Mouse (Mus musculus) G1E (cell line): ENCODE data around the gene AW551984. TPM values are rescaled to one million over a fixed set of nuclear protein-coding genes. Genes with fewer than 3 reads are reported as not detected.

ENCODE experiments used
- ATAC-seq: 2 replicates; pipeline ENCODE4 v1.8.0; 2016; ENCODE audit warnings: mild to moderate bottlenecking; ENCODE audit not compliant: insufficient number of reproducible peaks, poor library complexity, low FRiP score, severe bottlenecking; ENCODE audit errors: extremely low read depth
- DNase-seq: peaks from one replicate; pipeline ENCODE4 v3.0.0; 2012; ENCODE audit warnings: low spot score
- H3K27me3 ChIP-seq: 2 replicates; pipeline ENCODE4 v1.6.1; 2012; ENCODE audit warnings: mild to moderate bottlenecking, low read length, inconsistent platforms; ENCODE audit not compliant: insufficient read depth
- H3K36me3 ChIP-seq: replicated peaks from 2 replicates; pipeline ENCODE3; 2012; ENCODE audit warnings: mild to moderate bottlenecking, inconsistent platforms
- H3K4me1 ChIP-seq: 2 replicates; pipeline ENCODE4 v1.6.1; 2012; ENCODE audit warnings: low read depth, low read length, inconsistent platforms, mixed read lengths; ENCODE audit not compliant: insufficient read depth
- H3K4me3 ChIP-seq: 2 replicates; pipeline ENCODE4 v1.5.1; 2012; ENCODE audit warnings: low read depth, mild to moderate bottlenecking, inconsistent platforms, low read length, moderate library complexity, mixed read lengths
- H3K9me3 ChIP-seq: replicated peaks from 2 replicates; pipeline ENCODE4 v1.6.1; 2012; ENCODE audit warnings: inconsistent platforms
- CTCF ChIP-seq: IDR thresholded peaks from 2 replicates; pipeline ENCODE4 v1.5.1; 2012; ENCODE audit warnings: low read depth, low read length, inconsistent platforms, mixed read lengths
- GATA1 ChIP-seq: IDR thresholded peaks from 2 replicates; pipeline ENCODE4 v1.6.1; 2012; ENCODE audit warnings: borderline replicate concordance, low read length, inconsistent platforms, mixed read lengths
- GATA2 ChIP-seq: IDR thresholded peaks from 2 replicates; pipeline ENCODE4 v1.6.1; 2012; ENCODE audit warnings: low read depth, low read length, inconsistent platforms, borderline replicate concordance
- POLR2AphosphoS5 ChIP-seq: IDR thresholded peaks from 2 replicates; pipeline ENCODE4 v1.6.1; 2012; ENCODE audit warnings: low read depth, low read length, inconsistent platforms; ENCODE audit not compliant: insufficient replicate concordance
- TAL1 ChIP-seq: conservative IDR thresholded peaks from 2 replicates; pipeline ENCODE4 v1.6.1; 2012; ENCODE audit warnings: low read depth, low read length, inconsistent platforms, mixed read lengths
- polyA plus RNA-seq: library from polyadenylated mRNA; stranded (reverse); fragments of >175 nt; gene quantifications from 2 replicates; pipeline ENCODE4 v1.2.3, GENCODE M21; 2012
- total RNA-seq, 2 experiments: library from RNA; stranded (forward) in 1 of 2; stranded (reverse) in 1 of 2; fragments of 200-1000 nt in 1 of 2; fragments of >200 nt in 1 of 2; fragmentation: Nextera tagmentation in 1 of 2; gene quantifications; 2 replicates each; pipeline ENCODE4 v1.2.3; 2014 to 2017

AW551984 gene
- total and polyA plus RNA-seq, 3 experiments: 0.27 TPM; not detected in 2

DNA sequence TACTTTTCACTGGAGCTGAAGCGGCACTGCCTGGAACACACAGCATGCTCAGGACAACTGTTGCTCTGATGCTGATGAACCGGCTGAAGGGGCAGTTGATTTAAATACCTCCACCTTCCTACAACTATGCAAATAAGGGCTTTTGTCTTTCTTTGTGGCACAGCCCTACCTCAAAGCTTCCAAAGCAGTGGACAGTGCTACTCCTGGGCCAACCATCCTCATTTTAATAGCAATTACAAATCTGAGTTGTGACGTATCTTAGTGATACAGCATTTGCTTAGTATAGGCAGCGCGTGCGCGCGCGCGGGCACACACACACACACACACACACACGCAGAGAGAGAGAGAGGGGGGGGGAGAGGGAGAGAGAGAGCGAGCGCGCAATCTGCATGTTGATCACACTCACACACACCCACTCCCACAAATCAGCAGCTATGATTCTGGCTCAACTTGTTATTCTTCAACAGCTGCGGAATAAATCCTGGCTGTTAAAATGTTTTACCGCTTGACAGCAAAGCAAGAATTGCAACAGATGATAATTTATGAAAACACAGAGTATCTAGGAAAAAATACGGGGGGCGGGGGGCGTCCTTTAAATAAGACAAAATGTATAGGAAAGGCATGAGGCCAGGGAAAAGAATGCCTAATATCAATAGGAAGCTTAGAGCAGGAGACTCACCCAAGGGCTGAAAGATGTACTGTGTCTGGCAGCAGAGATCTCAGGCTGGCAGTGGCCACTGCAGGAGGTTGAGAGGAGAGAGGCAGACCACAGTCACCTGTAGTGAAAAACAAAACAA lies 1.5 kb downstream of the AW551984 start:
- no peak for ATAC-seq
- DNase-seq: no peak
- H3K36me3 ChIP-seq: no peaks in the 10 kb centered on the region
- TF ChIP-seq POLR2AphosphoS5 (no peak), GATA2 (no peak), TAL1 (no peak), GATA1 (no peak), CTCF (no peak)
- no peaks in the 10 kb centered on the region for H3K9me3 ChIP-seq
- no peak overlapping the region for H3K4me3 ChIP-seq
- no peaks in the 10 kb centered on the region for H3K4me1 ChIP-seq
- H3K27me3 ChIP-seq: no peaks in the 10 kb centered on the region

GRCm38 (mm10) chr9:39577050-39577449 lies 27.2 kb downstream of the AW551984 start:
- TF ChIP-seq CTCF (no peak), GATA2 (no peak), TAL1 (no peak), POLR2AphosphoS5 (no peak), GATA1 (no peak)
- Histone ChIP-seq H3K9me3 (no peaks in the 10 kb centered on the region), H3K36me3 (no peaks in the 10 kb centered on the region), H3K27me3 (no peaks in the 10 kb centered on the region), H3K4me3 (no peak overlapping the region), H3K4me1 (no peaks in the 10 kb centered on the region)
- no peak for DNase-seq
- ATAC-seq: no peak

DNA sequence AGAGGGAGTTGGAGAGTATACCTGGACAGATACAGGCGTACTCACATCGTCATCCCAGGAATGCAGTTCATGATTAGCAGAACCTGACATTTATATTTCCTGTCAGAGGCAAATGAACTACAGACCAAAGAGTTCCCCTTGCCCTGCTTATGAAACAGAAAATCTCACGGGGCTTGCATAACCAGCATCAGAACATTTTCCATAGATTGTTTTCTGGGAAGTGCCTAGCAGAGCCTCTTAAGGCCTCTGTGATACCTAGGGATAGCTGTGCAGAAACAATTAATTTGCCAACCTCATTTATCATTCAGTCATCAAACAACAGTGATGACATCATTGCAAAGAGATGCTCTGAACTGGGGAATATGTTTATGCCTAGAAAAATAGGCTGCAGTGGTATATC lies 28.7 kb downstream of the AW551984 start, which contains the start of gene Olfr959:
Olfr959 (minus strand) TSS at position 101 of the 400 bp plus-strand sequence.
- no peak within 1 kb of the TSS for H3K4me3 ChIP-seq
- no peak for TF ChIP-seq CTCF
- no peak for TF ChIP-seq POLR2AphosphoS5
- TF ChIP-seq GATA2: no peak
- TF ChIP-seq GATA1: no peak
- no peak for TF ChIP-seq TAL1
- ATAC-seq (no peak), DNase-seq (no peak)
- H3K9me3 ChIP-seq: no peaks in the 10 kb centered on the region
- H3K36me3 ChIP-seq: no peaks in the 10 kb centered on the region
- no peaks in the 10 kb centered on the region for H3K4me1 ChIP-seq
- no peaks in the 10 kb centered on the region for H3K27me3 ChIP-seq

DNA sequence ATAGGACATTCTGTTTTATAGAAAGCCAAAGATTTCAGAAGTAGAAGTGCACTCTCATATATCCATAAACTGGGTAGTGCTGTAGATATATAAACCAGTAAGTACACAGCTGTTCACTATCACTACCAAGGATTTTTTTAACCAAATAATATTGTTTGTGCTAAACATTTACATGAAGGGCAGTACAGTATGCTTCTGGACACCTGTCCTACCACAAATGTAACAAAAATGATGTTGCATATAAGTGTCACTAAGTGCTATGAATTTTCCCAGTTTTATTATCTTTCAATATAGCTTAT lies 45.9 kb downstream of the AW551984 start:
- no peaks in the 10 kb centered on the region for H3K36me3 ChIP-seq
- no peak overlapping the region for H3K4me3 ChIP-seq
- no peaks in the 10 kb centered on the region for H3K4me1 ChIP-seq
- H3K9me3 ChIP-seq: no peaks in the 10 kb centered on the region
- DNase-seq (no peak), ATAC-seq (no peak)
- H3K27me3 ChIP-seq: no peaks in the 10 kb centered on the region
- TF ChIP-seq POLR2AphosphoS5 (no peak), GATA1 (no peak), CTCF (no peak), GATA2 (no peak), TAL1 (no peak)

- DNase-seq: no peak
- no peak for ATAC-seq
- Histone ChIP-seq H3K4me3 (no peak overlapping the region), H3K9me3 (no peaks in the 10 kb centered on the region), H3K4me1 (no peaks in the 10 kb centered on the region), H3K36me3 (no peaks in the 10 kb centered on the region), H3K27me3 (no peaks in the 10 kb centered on the region)
- no peak for TF ChIP-seq GATA2
- no peak for TF ChIP-seq POLR2AphosphoS5
- no peak for TF ChIP-seq GATA1
- TF ChIP-seq TAL1: no peak
- TF ChIP-seq CTCF: no peak
Measured at GRCm38 (mm10) chr9:39557529-39558348, 46.5 kb downstream of the AW551984 start.

DNA sequence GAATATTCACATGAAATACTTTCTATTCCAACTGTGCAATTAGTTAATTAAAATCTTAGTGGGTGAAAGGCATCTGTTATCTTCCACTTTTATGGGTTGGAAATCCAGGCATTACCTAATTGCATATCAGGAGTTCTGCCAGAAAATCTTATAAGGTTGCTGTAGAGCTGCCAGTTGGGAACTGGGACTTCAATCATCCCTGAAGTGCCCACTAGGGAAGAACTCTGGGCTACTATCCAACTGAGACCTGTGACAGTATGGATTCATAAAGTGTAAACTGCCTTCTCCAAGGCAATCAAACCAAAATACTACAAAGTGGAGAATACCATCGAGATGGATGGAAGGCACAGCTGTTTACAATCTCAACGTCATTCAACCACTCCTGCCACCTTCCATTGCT lies 50.3 kb downstream of the AW551984 start, which contains the start of gene Olfr958:
Olfr958 (minus strand) TSS at position 109 of the 400 bp plus-strand sequence.
- H3K27me3 ChIP-seq: no peaks in the 10 kb centered on the region
- no peak within 1 kb of the TSS for H3K4me3 ChIP-seq
- TF ChIP-seq CTCF: no peak
- TF ChIP-seq GATA2: no peak
- no peak for TF ChIP-seq POLR2AphosphoS5
- TF ChIP-seq TAL1: no peak
- no peak for TF ChIP-seq GATA1
- DNase-seq (no peak), ATAC-seq (no peak)
- H3K36me3 ChIP-seq: no peaks in the 10 kb centered on the region
- H3K4me1 ChIP-seq: no peaks in the 10 kb centered on the region
- H3K9me3 ChIP-seq: no peaks in the 10 kb centered on the region
